Mouse (Mus musculus) stomach, postnatal 0 days (tissue): ENCODE results near the gene Taf11. TPM values are rescaled to one million over a fixed set of nuclear protein-coding genes. Genes with fewer than 3 reads are reported as not detected.
A peak's percentile ranks its signal among the peaks of the same experiment; 100 is the strongest.

ENCODE experiments used
- ATAC-seq: fragments of 200-750 bp; cut with Nextera tagmentation; 2 replicates; pipeline ENCODE4 v1.8.0; 2017; ENCODE audit not compliant: low FRiP score, low TSS enrichment
- DNase-seq: peaks from one replicate; pipeline ENCODE4 v3.0.0-alpha.2; 2016; ENCODE audit warnings: low spot score
- H3K27ac ChIP-seq: fragments of 300-500 bp; sonication (generic); replicated peaks from 2 replicates; pipeline ENCODE4 v1.5.1; 2014; ENCODE audit warnings: mild to moderate bottlenecking, control low read depth
- H3K27me3 ChIP-seq: fragments of 300-500 bp; sonication (generic); 2 replicates; pipeline ENCODE4 v1.6.1; 2014; ENCODE audit warnings: low read length; ENCODE audit not compliant: control insufficient read depth, insufficient read depth
- H3K36me3 ChIP-seq: fragments of 300-500 bp; sonication (generic); 2 replicates; pipeline ENCODE4 v1.6.1; 2014; ENCODE audit warnings: low read length, mixed read lengths; ENCODE audit not compliant: control insufficient read depth, insufficient read depth
- H3K4me1 ChIP-seq: fragments of 300-500 bp; sonication (generic); replicated peaks from 2 replicates; pipeline ENCODE4 v1.6.1; 2014; ENCODE audit warnings: antibody characterized with exemption; ENCODE audit not compliant: control insufficient read depth, insufficient read depth
- H3K4me2 ChIP-seq: fragments of 300-500 bp; sonication (generic); replicated peaks from 2 replicates; pipeline ENCODE4 v1.6.1; 2014; ENCODE audit warnings: low read depth, mild to moderate bottlenecking, control low read depth, moderate library complexity
- H3K4me3 ChIP-seq: fragments of 300-500 bp; sonication (generic); 2 replicates; pipeline ENCODE4 v1.5.1; 2014; ENCODE audit warnings: low read depth, low read length, control low read depth
- H3K9ac ChIP-seq: fragments of 300-500 bp; sonication (generic); 2 replicates; pipeline ENCODE4 v1.6.1; 2014; ENCODE audit warnings: mild to moderate bottlenecking, low read length, control low read depth, mixed read lengths
- H3K9me3 ChIP-seq: fragments of 300-500 bp; sonication (generic); 2 replicates; pipeline ENCODE4 v1.6.1; 2016; ENCODE audit warnings: low read length; ENCODE audit not compliant: control insufficient read depth
- CTCF ChIP-seq: IDR thresholded peaks from 2 replicates; pipeline ENCODE4 v1.5.1; 2016; ENCODE audit warnings: antibody characterized with exemption, low read depth, mild to moderate bottlenecking, moderate library complexity
- EP300 ChIP-seq: optimal IDR thresholded peaks from 2 replicates; pipeline ENCODE3; 2016; ENCODE audit warnings: antibody characterized with exemption
- WGBS: fragments of 180-500 bp; shearing (Covaris S2); extraction: QIAGEN DNeasy Blood & Tissue Kit; methylation state at CpG from one replicate; pipeline ENCODE4 v1.1.7; 2014; 5-methylcytosine and 5-hydroxymethylcytosine counted together
- polyA plus RNA-seq: library from polyadenylated mRNA; unstranded; fragments of >200 nt; fragmentation: Nextera tagmentation; extraction: Ambion mirVana; gene quantifications from 2 replicates; pipeline ENCODE4 v1.2.1, GENCODE M21; 2015

The Taf11 gene
- polyA plus RNA-seq, 1 experiment from 2014 or later, result 34.0 TPM

- ATAC-seq (no peak), DNase-seq (no peak)
- Histone ChIP-seq H3K27me3 (no peaks in the 10 kb centered on the region), H3K4me3 (no peak overlapping the region), H3K27ac (peak overlapping the region; percentile 82), H3K9me3 (no peaks in the 10 kb centered on the region), H3K9ac (no peak overlapping the region), H3K4me2 (no peak overlapping the region), H3K36me3 (no peaks in the 10 kb centered on the region), H3K4me1 (0 out of 2 replicates have a peak, but pooled peaks cover 2% of the 10 kb centered on the region)
- 69% methylated on average over 8 of the region's 8 CpGs for WGBS
- TF ChIP-seq EP300 (no peak), CTCF (no peak)
Observed at GRCm38 (mm10) chr17:27946371-27946770, 36.7 kb upstream of the Taf11 start.

- peak; percentile 88 for DNase-seq
- Histone ChIP-seq H3K36me3 (no peaks in the 10 kb centered on the region), H3K27ac (peak overlapping the region; percentile 82), H3K9ac (0 out of 2 replicates have a peak overlapping the region, but pooled peaks have one; percentile 24), H3K27me3 (no peaks in the 10 kb centered on the region), H3K4me2 (no peak overlapping the region), H3K4me3 (no peak overlapping the region), H3K9me3 (no peaks in the 10 kb centered on the region), H3K4me1 (peaks cover 2% of the 10 kb centered on the region; the same call in 1 of the 2 replicates)
- ATAC-seq, result peak; percentile 75
- WGBS, result 29% methylated on average over 6 of the region's 6 CpGs
- no peak for TF ChIP-seq EP300
- TF ChIP-seq CTCF, result no peak
Observed at GRCm38 (mm10) chr17:27945546-27946216, 36.0 kb upstream of the Taf11 start.

DNA sequence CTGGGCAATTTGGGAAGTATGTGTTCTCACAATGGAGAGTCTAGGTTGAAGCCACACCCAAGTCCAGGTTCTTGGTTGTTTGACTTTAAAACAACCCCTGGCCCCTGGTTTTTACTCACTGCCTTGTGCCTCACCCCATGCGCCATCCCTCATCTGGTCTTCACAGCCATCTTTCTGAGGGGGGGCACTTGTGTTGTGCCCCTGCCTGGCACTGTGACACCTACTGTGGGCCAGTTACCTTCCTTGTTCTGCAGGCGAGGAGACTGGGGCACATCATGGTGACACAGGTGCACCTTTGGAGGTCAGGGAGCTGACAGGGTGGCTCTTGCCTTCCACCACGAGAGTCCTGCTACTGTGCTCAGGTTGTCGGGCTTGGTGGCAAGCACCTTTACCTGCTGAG is 32.5 kb upstream of the Taf11 start:
- H3K4me1 ChIP-seq, result peaks cover 10% of the 10 kb centered on the region
- 0 out of 2 replicates have a peak overlapping the region, but pooled peaks have one; percentile 4 for H3K27ac ChIP-seq
- ATAC-seq (no peak), DNase-seq (no peak)
- H3K4me2 ChIP-seq, result no peak overlapping the region
- TF ChIP-seq EP300 (no peak), CTCF (no peak)
- H3K36me3 ChIP-seq, result no peaks in the 10 kb centered on the region
- H3K27me3 ChIP-seq, result no peaks in the 10 kb centered on the region
- WGBS, result 85% methylated on average over 4 of the region's 4 CpGs
- no peaks in the 10 kb centered on the region for H3K9me3 ChIP-seq
- no peak overlapping the region for H3K4me3 ChIP-seq
- H3K9ac ChIP-seq, result no peak overlapping the region

DNA sequence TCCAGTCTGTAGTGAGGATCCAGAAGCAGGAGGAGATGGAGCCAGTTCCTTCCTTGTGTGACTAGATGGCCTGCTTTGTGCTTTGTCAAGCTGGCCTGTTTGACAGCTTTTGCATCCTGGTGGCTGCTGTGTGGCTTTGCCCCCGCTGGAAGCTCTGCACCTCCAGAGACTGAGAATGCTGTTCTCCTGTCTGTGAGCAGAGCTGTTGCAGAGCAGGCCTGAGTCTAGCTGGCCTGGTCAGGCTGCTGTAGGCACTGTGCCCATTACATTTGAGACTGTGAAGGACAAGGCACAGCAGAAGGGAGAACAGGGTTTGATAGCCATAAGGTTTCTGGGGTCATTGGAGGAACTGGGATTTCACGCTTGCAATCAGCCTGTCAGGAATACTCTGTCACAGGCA is 32.1 kb upstream of the Taf11 start:
- TF ChIP-seq EP300 (no peak), CTCF (no peak)
- H3K4me2 ChIP-seq, result no peak overlapping the region
- no peak overlapping the region for H3K9ac ChIP-seq
- H3K4me1 ChIP-seq, result peaks cover 10% of the 10 kb centered on the region
- no peaks in the 10 kb centered on the region for H3K9me3 ChIP-seq
- DNase-seq, result no peak
- H3K27ac ChIP-seq, result peak overlapping the region; percentile 4; the same call in 1 of the 2 replicates
- H3K27me3 ChIP-seq, result no peaks in the 10 kb centered on the region
- no peaks in the 10 kb centered on the region for H3K36me3 ChIP-seq
- H3K4me3 ChIP-seq, result no peak overlapping the region
- 46% methylated on average over 2 of the region's 2 CpGs for WGBS
- ATAC-seq, result no peak

GRCm38 (mm10) chr17:27941178-27941577 is 31.5 kb upstream of the Taf11 start:
- no peak overlapping the region for H3K9ac ChIP-seq
- H3K27me3 ChIP-seq, result no peaks in the 10 kb centered on the region
- DNase-seq (no peak), ATAC-seq (no peak)
- no peak for TF ChIP-seq CTCF
- no peak for TF ChIP-seq EP300
- no peak overlapping the region for H3K4me2 ChIP-seq
- no peak overlapping the region for H3K4me3 ChIP-seq
- H3K36me3 ChIP-seq, result no peaks in the 10 kb centered on the region
- H3K4me1 ChIP-seq, result peaks cover 8% of the 10 kb centered on the region
- WGBS, result 68% methylated on average over 5 of the region's 5 CpGs
- H3K27ac ChIP-seq, result no peak overlapping the region
- no peaks in the 10 kb centered on the region for H3K9me3 ChIP-seq

DNA sequence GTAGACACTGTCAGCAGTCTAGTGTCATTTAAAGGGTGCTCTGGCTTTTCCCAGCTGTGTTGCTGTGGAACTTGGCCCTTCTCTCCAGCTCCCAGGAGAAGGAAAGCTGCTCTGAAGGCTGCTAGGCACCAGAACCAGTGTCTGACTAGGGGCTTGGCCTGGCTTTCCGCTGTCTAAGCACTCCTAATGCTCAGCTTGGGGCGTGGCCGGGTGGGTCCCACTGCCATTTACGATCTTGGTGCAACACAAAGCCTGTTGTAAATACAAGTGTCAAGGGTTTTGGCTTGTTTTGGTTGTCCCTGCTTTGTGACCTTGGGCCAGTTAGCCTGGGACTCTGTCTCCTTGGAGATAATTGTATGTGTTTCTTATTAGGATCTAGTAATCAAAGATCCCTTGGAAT is 30.7 kb upstream of the Taf11 start:
- WGBS, result 32% methylated on average over 4 of the region's 4 CpGs
- DNase-seq, result no peak

More for the DNA sequence above, 30.7 kb upstream of the Taf11 start:
- ATAC-seq, result no peak
- no peak overlapping the region for H3K4me2 ChIP-seq
- H3K36me3 ChIP-seq, result no peaks in the 10 kb centered on the region
- H3K27me3 ChIP-seq, result no peaks in the 10 kb centered on the region
- TF ChIP-seq EP300 (no peak), CTCF (no peak)
- H3K9me3 ChIP-seq, result no peaks in the 10 kb centered on the region
- peaks cover 8% of the 10 kb centered on the region for H3K4me1 ChIP-seq
- H3K4me3 ChIP-seq, result no peak overlapping the region
- no peak overlapping the region for H3K9ac ChIP-seq
- peak overlapping the region; percentile 56 for H3K27ac ChIP-seq
